Mouse (Mus musculus): ENCODE data around the gene Iqsec1. TPM values are rescaled to one million over a fixed set of nuclear protein-coding genes. Genes with fewer than 3 reads are reported as not detected.
A peak's percentile ranks its signal among the peaks of the same experiment; 100 is the strongest.

Iqsec1 gene
- polyA plus RNA-seq, 1 experiment from 2014 or later, result 30.1 TPM

DNA sequence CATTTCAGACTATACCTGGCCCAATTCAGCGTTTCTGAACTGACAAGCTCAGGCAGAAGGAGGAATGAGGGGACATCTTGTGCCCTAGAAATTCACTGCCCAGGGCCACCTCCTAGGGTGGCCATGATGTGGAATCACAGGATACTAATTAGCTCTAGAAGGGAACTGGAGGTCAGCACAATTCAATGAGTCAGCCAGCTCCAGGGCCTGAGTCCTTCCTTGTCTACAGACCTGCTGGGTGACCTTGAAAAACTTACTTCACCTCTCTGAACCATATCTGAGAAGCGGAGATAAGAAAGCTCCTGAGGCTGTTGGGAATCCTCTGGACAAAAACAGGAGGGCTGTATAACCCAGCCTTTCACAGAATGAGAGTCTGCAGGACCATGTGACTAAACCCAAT lies 59.7 kb downstream of the Iqsec1 start:
- peaks cover 29% of the 10 kb centered on the region for H3K4me1 ChIP-seq (replicated peaks; ENCODE audit: control insufficient read depth, insufficient read depth, low read length)
- no peak overlapping the region for H3K4me3 ChIP-seq (replicated peaks; ENCODE audit: low read length)
- 90% methylated on average over 2 of the region's 2 CpGs for WGBS
- no peak overlapping the region for H3K9ac ChIP-seq
- no peaks in the 10 kb centered on the region for H3K36me3 ChIP-seq (replicated peaks; ENCODE audit: control insufficient read depth, insufficient read depth)
- DNase-seq (ENCODE audit: low spot score) (no peak), ATAC-seq (ENCODE audit: low FRiP score) (no peak)
- no peaks in the 10 kb centered on the region for H3K9me3 ChIP-seq (ENCODE audit: control insufficient read depth, low read length)
- H3K4me2 ChIP-seq (replicated peaks), result no peak overlapping the region
- no peaks in the 10 kb centered on the region for H3K27me3 ChIP-seq (ENCODE audit: control insufficient read depth, insufficient read depth, low read length)
- H3K27ac ChIP-seq, result no peak overlapping the region

DNA sequence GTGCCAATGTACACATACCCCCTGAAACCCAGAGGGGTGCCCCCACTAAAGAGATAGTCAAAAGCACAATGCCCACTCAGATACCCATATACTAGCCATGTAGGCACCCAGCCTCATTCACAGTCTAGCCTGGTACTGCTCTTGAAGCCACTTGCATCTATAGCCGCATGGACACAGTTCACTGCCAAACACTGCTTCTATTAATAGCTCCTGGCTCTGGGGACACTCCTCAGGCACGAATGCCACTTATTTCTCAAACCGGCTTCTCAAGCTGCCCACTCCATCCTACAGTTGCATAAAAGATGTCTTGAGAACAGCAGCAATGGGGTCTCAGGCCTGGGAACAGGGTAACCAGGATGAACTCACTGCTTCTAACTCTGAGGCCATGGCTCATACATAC lies 63.0 kb downstream of the Iqsec1 start:
- Histone ChIP-seq H3K27ac (no peak overlapping the region; the same call in 1 of the 2 replicates), H3K27me3 (ENCODE audit: control insufficient read depth, insufficient read depth, low read length) (no peaks in the 10 kb centered on the region), H3K9ac (no peak overlapping the region), H3K9me3 (ENCODE audit: control insufficient read depth, low read length) (no peaks in the 10 kb centered on the region), H3K36me3 (replicated peaks; ENCODE audit: control insufficient read depth, insufficient read depth) (no peaks in the 10 kb centered on the region), H3K4me2 (replicated peaks) (no peak overlapping the region), H3K4me3 (replicated peaks; ENCODE audit: low read length) (no peak overlapping the region), H3K4me1 (replicated peaks; ENCODE audit: control insufficient read depth, insufficient read depth, low read length) (peaks cover 47% of the 10 kb centered on the region)
- DNase-seq (ENCODE audit: low spot score) (no peak), ATAC-seq (ENCODE audit: low FRiP score) (no peak)
- 24% methylated on average over 3 of the region's 3 CpGs for WGBS

DNA sequence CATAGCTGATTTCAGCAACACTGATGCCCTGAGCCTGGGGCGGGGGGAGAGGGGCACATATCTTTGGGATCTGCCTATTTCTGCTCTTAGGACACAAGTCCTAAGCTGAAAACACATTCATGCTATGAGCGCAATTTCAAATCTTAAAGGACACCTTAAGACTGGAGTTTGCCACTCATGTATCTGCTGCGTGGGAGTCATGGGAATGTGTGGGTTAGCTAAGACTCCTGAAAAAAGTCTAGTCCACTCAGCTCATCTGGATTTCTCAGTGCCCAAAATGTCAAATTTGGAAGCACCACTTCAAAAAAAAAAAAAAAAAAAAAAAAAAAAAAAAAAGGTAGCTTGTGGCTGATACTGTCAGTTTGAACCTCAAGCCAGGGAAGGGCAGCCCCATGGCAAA lies 63.7 kb downstream of the Iqsec1 start:
- no peak overlapping the region for H3K9ac ChIP-seq
- no peak for ATAC-seq (ENCODE audit: low FRiP score)
- H3K27me3 ChIP-seq (ENCODE audit: control insufficient read depth, insufficient read depth, low read length), result no peaks in the 10 kb centered on the region
- H3K4me2 ChIP-seq (replicated peaks), result no peak overlapping the region
- no peaks in the 10 kb centered on the region for H3K36me3 ChIP-seq (replicated peaks; ENCODE audit: control insufficient read depth, insufficient read depth)
- no peak overlapping the region for H3K4me3 ChIP-seq (replicated peaks; ENCODE audit: low read length)
- peaks cover 52% of the 10 kb centered on the region for H3K4me1 ChIP-seq (replicated peaks; ENCODE audit: control insufficient read depth, insufficient read depth, low read length)
- DNase-seq (ENCODE audit: low spot score), result no peak
- 87% methylated on average over 3 of the region's 3 CpGs for WGBS
- H3K9me3 ChIP-seq (ENCODE audit: control insufficient read depth, low read length), result no peaks in the 10 kb centered on the region
- H3K27ac ChIP-seq, result peak overlapping the region; percentile 7; the same call in 1 of the 2 replicates

DNA sequence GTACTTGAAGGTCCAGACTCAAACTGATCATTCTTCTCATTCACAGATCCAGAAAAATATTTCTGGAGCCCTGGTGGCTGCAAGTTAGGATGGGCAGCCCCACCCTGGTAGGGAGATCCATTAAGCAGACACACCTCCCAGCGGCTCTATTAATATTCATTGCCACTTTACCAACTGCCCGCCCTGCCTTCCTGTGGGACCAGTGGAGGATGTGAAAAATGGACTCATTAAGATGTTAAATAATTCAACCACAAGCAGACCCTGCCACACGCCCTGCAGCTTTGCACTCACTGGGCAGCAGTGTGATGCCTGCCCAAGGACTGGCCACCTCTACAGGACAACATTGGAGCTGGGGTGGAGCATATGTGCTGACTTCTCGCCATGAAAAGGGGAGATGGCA lies 64.1 kb downstream of the Iqsec1 start:
- no peak for DNase-seq (ENCODE audit: low spot score)
- H3K27me3 ChIP-seq (ENCODE audit: control insufficient read depth, insufficient read depth, low read length), result no peaks in the 10 kb centered on the region
- H3K4me1 ChIP-seq (replicated peaks; ENCODE audit: control insufficient read depth, insufficient read depth, low read length), result peaks cover 51% of the 10 kb centered on the region
- H3K36me3 ChIP-seq (replicated peaks; ENCODE audit: control insufficient read depth, insufficient read depth), result no peaks in the 10 kb centered on the region
- H3K9me3 ChIP-seq (ENCODE audit: control insufficient read depth, low read length), result no peaks in the 10 kb centered on the region
- WGBS, result 29% methylated on average over 4 of the region's 4 CpGs
- no peak overlapping the region for H3K4me2 ChIP-seq (replicated peaks)
- H3K4me3 ChIP-seq (replicated peaks; ENCODE audit: low read length), result no peak overlapping the region
- 0 out of 2 replicates have a peak, but pooled peaks have one; percentile 22 for ATAC-seq (ENCODE audit: low FRiP score)
- H3K27ac ChIP-seq, result peak overlapping the region; percentile 36; the same call in 1 of the 2 replicates
- no peak overlapping the region for H3K9ac ChIP-seq

DNA sequence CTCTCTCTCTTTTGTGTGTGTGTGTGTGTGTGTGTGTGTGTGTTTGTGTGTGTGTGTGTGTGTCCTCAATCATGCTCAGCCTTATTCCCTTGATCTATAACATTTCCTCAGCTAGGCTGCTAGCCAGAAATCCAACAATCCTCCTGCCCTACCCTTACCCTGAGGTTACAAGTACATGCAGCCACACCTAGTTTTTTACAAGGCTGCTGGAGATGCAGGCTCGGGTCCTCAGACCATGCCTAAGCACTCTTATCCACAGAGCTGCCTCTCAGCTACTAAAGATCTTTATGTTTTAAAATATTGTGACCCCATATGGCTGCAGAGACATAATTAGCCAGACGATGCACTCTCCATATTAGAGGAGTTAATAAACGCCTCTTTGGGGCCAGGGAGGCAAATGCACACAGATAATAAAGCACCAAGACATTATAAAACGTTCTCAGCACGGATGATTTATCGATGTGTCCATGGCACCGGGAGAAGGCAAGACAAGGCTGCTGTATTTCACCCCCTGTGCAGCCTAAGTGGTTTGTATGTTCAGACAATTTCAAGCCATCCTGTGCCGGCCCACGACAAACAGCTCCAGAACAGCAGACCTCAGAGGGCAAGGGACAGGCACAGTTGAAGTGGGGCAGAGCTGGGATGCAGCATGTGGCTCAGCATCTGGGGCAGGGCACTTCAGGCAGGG lies 67.1 kb downstream of the Iqsec1 start:
- Histone ChIP-seq H3K9ac (no peak overlapping the region), H3K27me3 (ENCODE audit: control insufficient read depth, insufficient read depth, low read length) (no peaks in the 10 kb centered on the region), H3K27ac (peak overlapping the region; percentile 38), H3K4me3 (replicated peaks; ENCODE audit: low read length) (no peak overlapping the region), H3K9me3 (ENCODE audit: control insufficient read depth, low read length) (no peaks in the 10 kb centered on the region), H3K36me3 (replicated peaks; ENCODE audit: control insufficient read depth, insufficient read depth) (no peaks in the 10 kb centered on the region), H3K4me1 (replicated peaks; ENCODE audit: control insufficient read depth, insufficient read depth, low read length) (peaks cover 51% of the 10 kb centered on the region), H3K4me2 (replicated peaks) (no peak overlapping the region)
- WGBS, result 35% methylated on average over 9 of the region's 9 CpGs
- DNase-seq (ENCODE audit: low spot score), result no peak
- ATAC-seq (ENCODE audit: low FRiP score), result 0 out of 2 replicates have a peak, but pooled peaks have one; percentile 34

DNA sequence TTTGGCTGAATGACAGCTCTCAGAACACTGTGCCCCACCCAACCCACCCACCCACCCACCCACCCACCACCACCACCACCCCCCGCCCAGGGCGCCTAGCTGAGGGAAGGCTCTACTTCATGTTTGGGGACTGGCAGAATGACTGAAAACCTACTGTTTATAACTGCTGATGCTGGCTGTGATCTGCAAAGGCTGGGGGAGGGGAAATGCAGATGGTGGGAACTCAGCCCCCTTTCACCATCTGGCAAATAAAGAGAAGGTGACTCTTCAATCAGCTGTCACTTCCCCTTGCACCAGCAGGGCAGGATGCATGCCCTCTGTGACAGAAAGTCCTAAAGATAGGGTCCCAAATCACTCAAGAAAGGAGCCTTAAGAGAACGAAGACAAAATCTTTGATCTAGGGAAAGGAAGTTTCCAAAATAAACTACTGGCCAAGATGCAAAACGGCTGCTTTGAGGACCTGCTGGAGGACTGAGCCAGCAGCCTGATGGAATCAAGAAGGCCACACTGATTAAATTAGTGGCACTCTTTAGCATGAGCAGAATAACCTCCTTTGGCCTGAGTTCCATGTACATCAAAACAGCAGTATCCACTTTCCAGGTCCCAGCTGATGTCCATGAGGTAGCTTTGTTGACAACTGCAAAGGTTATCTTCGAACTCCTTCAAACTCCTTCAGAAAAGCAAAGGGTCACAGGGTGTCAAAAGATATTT lies 67.8 kb downstream of the Iqsec1 start:
- no peak overlapping the region for H3K4me2 ChIP-seq (replicated peaks)
- no peak overlapping the region for H3K9ac ChIP-seq
- no peak for ATAC-seq (ENCODE audit: low FRiP score)
- H3K9me3 ChIP-seq (ENCODE audit: control insufficient read depth, low read length), result no peaks in the 10 kb centered on the region
- no peaks in the 10 kb centered on the region for H3K27me3 ChIP-seq (ENCODE audit: control insufficient read depth, insufficient read depth, low read length)
- H3K36me3 ChIP-seq (replicated peaks; ENCODE audit: control insufficient read depth, insufficient read depth), result no peaks in the 10 kb centered on the region
- 41% methylated on average over 5 of the region's 5 CpGs for WGBS
- H3K27ac ChIP-seq, result peak overlapping the region; percentile 32; the same call in 1 of the 2 replicates
- no peak for DNase-seq (ENCODE audit: low spot score)
- H3K4me1 ChIP-seq (replicated peaks; ENCODE audit: control insufficient read depth, insufficient read depth, low read length), result peaks cover 45% of the 10 kb centered on the region
- H3K4me3 ChIP-seq (replicated peaks; ENCODE audit: low read length), result no peak overlapping the region

DNA sequence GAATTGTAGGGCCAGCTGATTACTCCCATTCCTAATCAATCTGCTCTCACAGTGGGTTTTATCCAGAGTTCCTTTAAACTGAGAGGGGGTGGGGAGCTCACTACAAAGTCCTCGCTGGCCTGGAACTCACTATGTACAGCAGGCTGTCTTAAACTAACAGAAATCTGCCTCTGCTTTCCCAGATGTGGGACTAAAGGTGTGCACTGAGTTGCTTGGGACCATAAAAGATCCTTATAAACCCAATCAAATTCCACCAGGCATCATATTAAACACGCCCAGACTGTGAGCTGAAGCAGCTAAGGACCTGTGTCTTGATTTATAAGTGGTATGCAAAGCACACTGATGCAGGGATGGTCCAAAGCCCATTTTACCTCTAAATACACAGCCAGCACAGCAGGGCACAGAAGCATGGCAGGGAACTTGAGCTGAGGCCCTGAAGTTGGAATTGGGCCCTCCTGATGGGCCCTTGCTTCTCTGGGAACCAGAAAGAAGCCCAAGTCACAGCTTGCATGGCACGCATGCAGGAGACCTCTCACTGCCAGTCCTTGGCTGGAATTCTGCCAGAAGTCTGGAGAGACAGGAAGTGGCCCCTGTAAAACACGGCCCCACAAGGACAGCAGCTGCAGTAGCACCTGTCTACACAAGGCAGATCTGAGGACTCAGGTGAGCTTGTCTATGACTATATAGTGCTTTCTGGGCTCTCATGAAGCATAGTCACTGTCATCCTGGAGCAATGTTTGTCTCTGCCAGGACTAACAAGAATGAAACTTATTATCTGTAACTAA lies 68.7 kb downstream of the Iqsec1 start:
- H3K27me3 ChIP-seq (ENCODE audit: control insufficient read depth, insufficient read depth, low read length), result no peaks in the 10 kb centered on the region
- no peak overlapping the region for H3K27ac ChIP-seq
- H3K4me2 ChIP-seq (replicated peaks), result no peak overlapping the region
- ATAC-seq (ENCODE audit: low FRiP score) (no peak), DNase-seq (ENCODE audit: low spot score) (no peak)
- no peak overlapping the region for H3K4me3 ChIP-seq (replicated peaks; ENCODE audit: low read length)
- H3K4me1 ChIP-seq (replicated peaks; ENCODE audit: control insufficient read depth, insufficient read depth, low read length), result peaks cover 37% of the 10 kb centered on the region
- H3K9ac ChIP-seq, result no peak overlapping the region
- 49% methylated on average over 4 of the region's 4 CpGs for whole genome bisulfite sequencing
- H3K36me3 ChIP-seq (replicated peaks; ENCODE audit: control insufficient read depth, insufficient read depth), result no peaks in the 10 kb centered on the region
- no peaks in the 10 kb centered on the region for H3K9me3 ChIP-seq (ENCODE audit: control insufficient read depth, low read length)

DNA sequence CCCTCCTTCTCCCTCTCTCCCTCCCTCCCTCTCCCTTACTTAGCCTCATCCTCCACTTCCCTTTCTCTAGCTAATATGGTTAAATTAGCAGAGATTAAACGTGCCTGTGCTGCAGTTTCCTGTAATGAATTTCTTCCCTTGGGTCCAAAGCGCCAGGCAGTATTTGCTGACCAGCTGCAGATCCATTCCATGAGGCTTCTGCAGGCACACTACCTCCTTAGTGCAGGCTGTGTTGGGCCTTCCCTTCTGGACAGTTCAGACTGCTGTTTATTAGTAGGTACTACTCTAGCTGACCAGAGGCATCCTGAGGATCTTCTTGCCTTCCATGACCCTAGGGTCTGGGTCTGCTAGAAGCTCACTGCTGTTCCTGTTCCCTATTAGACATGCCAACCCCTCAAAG lies 72.9 kb downstream of the Iqsec1 start:
- no peak overlapping the region for H3K9ac ChIP-seq
- no peak overlapping the region for H3K27ac ChIP-seq
- H3K4me1 ChIP-seq (replicated peaks; ENCODE audit: control insufficient read depth, insufficient read depth, low read length), result peaks cover 10% of the 10 kb centered on the region
- no peak for DNase-seq (ENCODE audit: low spot score)
- no peaks in the 10 kb centered on the region for H3K9me3 ChIP-seq (ENCODE audit: control insufficient read depth, low read length)
- H3K4me2 ChIP-seq (replicated peaks), result no peak overlapping the region
- H3K27me3 ChIP-seq (ENCODE audit: control insufficient read depth, insufficient read depth, low read length), result no peaks in the 10 kb centered on the region
- WGBS, result 48% methylated on average over 2 of the region's 2 CpGs
- no peak overlapping the region for H3K4me3 ChIP-seq (replicated peaks; ENCODE audit: low read length)
- ATAC-seq (ENCODE audit: low FRiP score), result no peak
- H3K36me3 ChIP-seq (replicated peaks; ENCODE audit: control insufficient read depth, insufficient read depth), result no peaks in the 10 kb centered on the region

DNA sequence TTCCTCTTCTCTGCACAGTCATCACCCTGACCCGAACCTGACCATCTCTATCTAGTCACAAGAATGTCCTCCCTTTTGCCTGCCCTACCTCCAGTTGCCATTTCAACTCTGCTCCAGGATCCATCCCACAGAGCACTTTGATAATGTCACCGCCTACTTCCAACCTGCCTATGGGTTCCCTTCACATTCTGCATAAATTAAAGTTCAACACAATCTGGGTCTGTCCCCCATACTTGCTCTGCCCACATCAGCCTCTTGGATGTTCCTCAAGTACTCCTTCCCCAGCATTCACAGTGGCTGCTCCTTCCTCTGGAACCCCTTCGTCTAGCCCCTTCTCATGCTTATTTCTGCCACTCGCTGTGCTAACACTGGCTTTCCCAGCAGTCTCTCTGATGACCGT lies 74.7 kb downstream of the Iqsec1 start:
- DNase-seq (ENCODE audit: low spot score) (no peak), ATAC-seq (ENCODE audit: low FRiP score) (no peak)
- Histone ChIP-seq H3K27me3 (ENCODE audit: control insufficient read depth, insufficient read depth, low read length) (no peaks in the 10 kb centered on the region), H3K36me3 (replicated peaks; ENCODE audit: control insufficient read depth, insufficient read depth) (no peaks in the 10 kb centered on the region), H3K4me3 (replicated peaks; ENCODE audit: low read length) (no peak overlapping the region), H3K4me1 (replicated peaks; ENCODE audit: control insufficient read depth, insufficient read depth, low read length) (no peaks in the 10 kb centered on the region), H3K4me2 (replicated peaks) (no peak overlapping the region), H3K9me3 (ENCODE audit: control insufficient read depth, low read length) (no peaks in the 10 kb centered on the region), H3K9ac (no peak overlapping the region), H3K27ac (no peak overlapping the region)
- 91% methylated on average over 5 of the region's 5 CpGs for WGBS
